Mouse (Mus musculus) stomach, embryonic 16.5 days (tissue): ENCODE results near the gene Ank2. TPM values are rescaled to one million over a fixed set of nuclear protein-coding genes. Genes with fewer than 3 reads are reported as not detected.

ENCODE experiments used
- ATAC-seq: fragments of 200-750 bp; cut with Nextera tagmentation; 2 replicates; pipeline ENCODE4 v1.8.0; 2017; ENCODE audit warnings: moderate number of reproducible peaks, moderate TSS enrichment; ENCODE audit not compliant: insufficient read depth, low FRiP score
- H3K27ac ChIP-seq: fragments of 300-500 bp; sonication (generic); 2 replicates; pipeline ENCODE4 v1.5.1; 2014; ENCODE audit warnings: low read length
- H3K27me3 ChIP-seq: fragments of 300-500 bp; sonication (generic); 2 replicates; pipeline ENCODE4 v1.6.1; 2014; ENCODE audit warnings: low read length, control low read depth, mixed read lengths; ENCODE audit not compliant: control insufficient read depth, insufficient read depth
- H3K36me3 ChIP-seq: fragments of 300-500 bp; sonication (generic); 2 replicates; pipeline ENCODE4 v1.6.1; 2014; ENCODE audit warnings: low read length; ENCODE audit not compliant: control insufficient read depth, insufficient read depth
- H3K4me1 ChIP-seq: fragments of 300-500 bp; sonication (generic); 2 replicates; pipeline ENCODE4 v1.6.1; 2014; ENCODE audit warnings: low read length, control low read depth, mixed read lengths; ENCODE audit not compliant: control insufficient read depth, insufficient read depth
- H3K4me2 ChIP-seq: fragments of 300-500 bp; sonication (generic); 2 replicates; pipeline ENCODE4 v1.6.1; 2014; ENCODE audit warnings: low read depth, low read length, mixed read lengths
- H3K4me3 ChIP-seq: fragments of 300-500 bp; sonication (generic); replicated peaks from 2 replicates; pipeline ENCODE4 v1.5.1; 2014; ENCODE audit warnings: mild to moderate bottlenecking, low read length
- H3K9ac ChIP-seq: fragments of 300-500 bp; sonication (generic); 2 replicates; pipeline ENCODE4 v1.6.1; 2014; ENCODE audit warnings: low read length
- H3K9me3 ChIP-seq: fragments of 300-500 bp; sonication (generic); replicated peaks from 2 replicates; pipeline ENCODE4 v1.6.1; 2016; ENCODE audit warnings: low read length, control low read depth; ENCODE audit not compliant: control insufficient read depth
- WGBS: fragments of 180-500 bp; shearing (Covaris S2); extraction: QIAGEN DNeasy Blood & Tissue Kit; methylation state at CpG from one replicate; pipeline ENCODE4 v1.1.7; 2014; 5-methylcytosine and 5-hydroxymethylcytosine counted together
- polyA plus RNA-seq: library from polyadenylated mRNA; unstranded; fragments of >200 nt; fragmentation: Nextera tagmentation; extraction: Ambion mirVana; gene quantifications from 2 replicates; pipeline ENCODE4 v1.2.1, GENCODE M21; 2015

Gene Ank2
- polyA plus RNA-seq, 1 experiment from 2014 or later = 40.0 TPM

GRCm38 (mm10) chr3:127012525-127012924, 486.6 kb downstream of the Ank2 start:
- Histone ChIP-seq H3K4me1 (no peaks in the 10 kb centered on the region), H3K4me2 (no peak overlapping the region), H3K36me3 (no peaks in the 10 kb centered on the region), H3K27ac (no peak overlapping the region), H3K9ac (no peak overlapping the region), H3K27me3 (no peaks in the 10 kb centered on the region), H3K4me3 (no peak overlapping the region), H3K9me3 (no peaks in the 10 kb centered on the region)
- no peak for ATAC-seq
- 63% methylated on average over 8 of the region's 8 CpGs for WGBS

GRCm38 (mm10) chr3:127005898-127006673, 493.1 kb downstream of the Ank2 start:
- Histone ChIP-seq H3K36me3 (no peaks in the 10 kb centered on the region), H3K9me3 (no peaks in the 10 kb centered on the region), H3K4me3 (no peak overlapping the region), H3K9ac (no peak overlapping the region), H3K4me2 (no peak overlapping the region), H3K4me1 (peaks cover under 1% of the 10 kb centered on the region; the same call in 1 of the 2 replicates), H3K27ac (no peak overlapping the region), H3K27me3 (no peaks in the 10 kb centered on the region)
- ATAC-seq = 0 out of 2 replicates have a peak, but pooled peaks have one; percentile 7
- 89% methylated on average over 9 of the region's 9 CpGs for WGBS

- peaks cover 5% of the 10 kb centered on the region; the same call in 1 of the 2 replicates for H3K4me1 ChIP-seq
- peak; percentile 62; the same call in 1 of the 2 replicates for ATAC-seq
- 72% methylated on average over 9 of the region's 9 CpGs for WGBS
- H3K36me3 ChIP-seq = no peaks in the 10 kb centered on the region
- no peak overlapping the region for H3K4me2 ChIP-seq
- no peaks in the 10 kb centered on the region for H3K9me3 ChIP-seq
- H3K27me3 ChIP-seq = no peaks in the 10 kb centered on the region
- H3K27ac ChIP-seq = no peak overlapping the region
- no peak overlapping the region for H3K9ac ChIP-seq
- H3K4me3 ChIP-seq = no peak overlapping the region
Observed at GRCm38 (mm10) chr3:127004860-127005633, 494.1 kb downstream of the Ank2 start.

- WGBS = 90% methylated on average over 11 of the region's 11 CpGs
- ATAC-seq = no peak
- Histone ChIP-seq H3K4me2 (no peak overlapping the region), H3K27ac (no peak overlapping the region), H3K9me3 (no peaks in the 10 kb centered on the region), H3K4me3 (no peak overlapping the region), H3K36me3 (no peaks in the 10 kb centered on the region), H3K9ac (no peak overlapping the region), H3K27me3 (no peaks in the 10 kb centered on the region), H3K4me1 (peaks cover 8% of the 10 kb centered on the region)
Observed at GRCm38 (mm10) chr3:127003946-127004345, 495.2 kb downstream of the Ank2 start.

GRCm38 (mm10) chr3:126998742-126999112, 500.4 kb downstream of the Ank2 start:
- Histone ChIP-seq H3K4me2 (peak overlapping the region; percentile 50), H3K9ac (peak overlapping the region; percentile 24; the same call in 1 of the 2 replicates), H3K9me3 (no peaks in the 10 kb centered on the region), H3K36me3 (no peaks in the 10 kb centered on the region), H3K4me3 (peak overlapping the region; percentile 44; the same call in 1 of the 2 replicates), H3K4me1 (peaks cover 17% of the 10 kb centered on the region), H3K27me3 (no peaks in the 10 kb centered on the region), H3K27ac (peak overlapping the region; percentile 94)
- no peak for ATAC-seq
- 10% methylated on average over 8 of the region's 8 CpGs for WGBS

GRCm38 (mm10) chr3:126998008-126998741, 501.0 kb downstream of the Ank2 start:
- Histone ChIP-seq H3K36me3 (no peaks in the 10 kb centered on the region), H3K27me3 (no peaks in the 10 kb centered on the region), H3K4me2 (peak overlapping the region; percentile 50), H3K9me3 (no peaks in the 10 kb centered on the region), H3K4me1 (peaks cover 17% of the 10 kb centered on the region), H3K9ac (peak overlapping the region; percentile 65), H3K4me3 (peak overlapping the region; percentile 44), H3K27ac (peak overlapping the region; percentile 94)
- 17% methylated on average over 12 of the region's 12 CpGs for WGBS
- peak; percentile 90 for ATAC-seq

- Histone ChIP-seq H3K4me2 (peak overlapping the region; percentile 50), H3K27me3 (no peaks in the 10 kb centered on the region), H3K9ac (peak overlapping the region; percentile 65), H3K4me3 (peak overlapping the region; percentile 44), H3K27ac (peak overlapping the region; percentile 94), H3K9me3 (no peaks in the 10 kb centered on the region), H3K4me1 (peaks cover 17% of the 10 kb centered on the region), H3K36me3 (no peaks in the 10 kb centered on the region)
- 19% methylated on average over 17 of the region's 17 CpGs for WGBS
- ATAC-seq = no peak
Observed at GRCm38 (mm10) chr3:126997391-126998007, 501.7 kb downstream of the Ank2 start.

GRCm38 (mm10) chr3:126996721-126997120, 502.4 kb downstream of the Ank2 start:
- Histone ChIP-seq H3K4me1 (peaks cover 17% of the 10 kb centered on the region), H3K4me3 (peak overlapping the region; percentile 44), H3K27ac (peak overlapping the region; percentile 94), H3K27me3 (no peaks in the 10 kb centered on the region), H3K36me3 (no peaks in the 10 kb centered on the region), H3K9me3 (no peaks in the 10 kb centered on the region), H3K9ac (peak overlapping the region; percentile 50), H3K4me2 (peak overlapping the region; percentile 50)
- ATAC-seq = no peak
- WGBS = 77% methylated on average over 8 of the region's 8 CpGs
